Mouse (Mus musculus): ENCODE measurements at regions not wholly inside any gene's neighbourhood (a gene's known extent, or its start where the extent isn't known, plus 50 kb on each side); places are given as distances from the start of the nearest gene placed in this dataset.

DNA sequence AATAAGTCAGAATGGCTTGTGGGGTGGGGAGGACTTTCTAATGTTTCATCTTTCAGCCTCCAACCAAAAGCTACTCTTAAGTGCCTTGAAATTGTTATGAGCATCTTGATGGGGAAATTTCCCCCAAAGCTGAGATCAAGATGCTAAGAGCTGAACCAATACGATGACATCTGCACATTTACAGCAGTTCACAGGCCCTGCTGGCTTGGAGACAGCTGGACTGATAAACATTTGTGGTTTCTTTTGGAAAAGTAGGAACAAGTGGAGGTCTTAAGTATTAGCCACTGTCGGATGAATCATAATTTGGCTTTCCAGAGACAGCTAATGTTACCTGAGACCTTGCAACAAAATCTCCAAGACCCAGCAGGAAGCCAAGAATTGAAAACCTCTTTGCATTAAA lies 78.4 kb upstream of the Pabpc6 start:
- no peak for ATAC-seq (replicated peaks in 1 of 2; ENCODE audit: insufficient read depth in 1 of 2, low FRiP score in 2 of 2, low TSS enrichment in 1 of 2, low read depth in 1 of 2, poor library complexity in 2 of 2, severe bottlenecking in 2 of 2)

GRCm38 (mm10) chr17:9743342-9743741 lies 73.8 kb upstream of the Pabpc6 start:
- no peak for ATAC-seq (replicated peaks in 1 of 2; ENCODE audit: insufficient read depth in 1 of 2, low FRiP score in 2 of 2, low TSS enrichment in 1 of 2, low read depth in 1 of 2, poor library complexity in 2 of 2, severe bottlenecking in 2 of 2)

GRCm38 (mm10) chr17:9741321-9741720 lies 71.8 kb upstream of the Pabpc6 start:
- ATAC-seq (replicated peaks in 1 of 2; ENCODE audit: insufficient read depth in 1 of 2, low FRiP score in 2 of 2, low TSS enrichment in 1 of 2, low read depth in 1 of 2, poor library complexity in 2 of 2, severe bottlenecking in 2 of 2) = no peak

- ATAC-seq (replicated peaks in 1 of 2; ENCODE audit: insufficient read depth in 1 of 2, low FRiP score in 2 of 2, low TSS enrichment in 1 of 2, low read depth in 1 of 2, poor library complexity in 2 of 2, severe bottlenecking in 2 of 2) = no peak
Observed at GRCm38 (mm10) chr17:9729020-9729419, 59.5 kb upstream of the Pabpc6 start.

GRCm38 (mm10) chr17:9725704-9726469 lies 56.4 kb upstream of the Pabpc6 start:
- no peak for ATAC-seq (replicated peaks in 1 of 2; ENCODE audit: insufficient read depth in 1 of 2, low FRiP score in 2 of 2, low TSS enrichment in 1 of 2, low read depth in 1 of 2, poor library complexity in 2 of 2, severe bottlenecking in 2 of 2)

- no peak for ATAC-seq (replicated peaks in 1 of 2; ENCODE audit: insufficient read depth in 1 of 2, low FRiP score in 2 of 2, low TSS enrichment in 1 of 2, low read depth in 1 of 2, poor library complexity in 2 of 2, severe bottlenecking in 2 of 2)
Observed at GRCm38 (mm10) chr17:9723484-9723883, 54.0 kb upstream of the Pabpc6 start.

DNA sequence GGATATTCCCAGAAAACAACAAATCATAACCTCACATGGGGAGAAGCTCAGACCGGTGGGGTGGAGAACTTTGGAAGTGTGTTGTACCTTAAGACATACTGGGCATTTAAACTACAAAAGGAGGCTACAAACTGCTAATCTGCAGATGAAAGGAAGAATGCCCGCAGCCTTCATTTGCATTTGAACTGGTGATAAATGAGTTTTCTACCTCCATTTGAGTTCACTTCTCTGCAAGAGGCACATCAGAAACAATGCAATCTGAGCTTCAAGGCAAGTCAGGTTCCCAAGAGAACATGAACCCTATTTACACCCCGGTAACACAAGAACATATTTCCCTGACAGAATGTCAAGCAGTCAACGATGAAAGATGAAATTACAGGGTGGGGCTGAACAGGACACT lies 53.2 kb upstream of the Pabpc6 start:
- ATAC-seq (replicated peaks in 1 of 2; ENCODE audit: insufficient read depth in 1 of 2, low FRiP score in 2 of 2, low TSS enrichment in 1 of 2, low read depth in 1 of 2, poor library complexity in 2 of 2, severe bottlenecking in 2 of 2) = no peak
